Mouse (Mus musculus): Measurements from ENCODE around the gene Dyx1c1. TPM values are rescaled to one million over a fixed set of nuclear protein-coding genes. Genes with fewer than 3 reads are reported as not detected.

The Dyx1c1 gene
- polyA plus RNA-seq, 1 experiment from 2014 or later = 2.3 TPM

DNA sequence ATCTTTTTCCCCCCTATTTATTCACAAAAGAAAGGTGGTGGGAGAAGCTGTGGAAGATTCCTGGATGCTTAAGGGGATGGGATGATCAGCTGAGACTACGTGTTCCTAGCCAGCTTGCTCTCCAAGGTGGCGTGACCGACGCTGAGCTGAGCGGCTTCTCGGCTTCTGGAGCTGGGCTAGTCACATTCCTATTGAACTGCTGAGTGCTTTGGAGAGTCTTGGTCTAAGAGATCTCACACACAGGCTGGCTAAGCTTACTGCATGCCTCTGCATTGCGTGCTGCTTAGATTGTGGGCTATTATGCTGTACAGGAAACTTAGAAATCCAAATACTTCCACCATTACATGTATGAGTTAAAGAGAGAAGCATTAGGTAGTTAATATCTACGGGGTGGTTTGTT lies 45.5 kb downstream of the Dyx1c1 start:
- 84% methylated on average over 8 of the region's 8 CpGs for WGBS
- no peak overlapping the region for H3K27ac ChIP-seq (ENCODE audit: low read depth, low read length)
- no peaks in the 10 kb centered on the region for H3K9me3 ChIP-seq (replicated peaks; ENCODE audit: control insufficient read depth, low read length)
- ATAC-seq = no peak
- H3K4me3 ChIP-seq (ENCODE audit: low read depth, low read length) = no peak overlapping the region
- DNase-seq (ENCODE audit: low spot score) = no peak
- H3K36me3 ChIP-seq (ENCODE audit: control insufficient read depth, insufficient read depth, low read length) = peaks cover 44% of the 10 kb centered on the region
- H3K4me1 ChIP-seq (ENCODE audit: control insufficient read depth, insufficient read depth, low read length) = no peaks in the 10 kb centered on the region
- no peaks in the 10 kb centered on the region for H3K27me3 ChIP-seq (replicated peaks; ENCODE audit: control insufficient read depth, insufficient read depth, low read length)
- H3K4me2 ChIP-seq (ENCODE audit: low read length) = no peak overlapping the region
- H3K9ac ChIP-seq (ENCODE audit: low read length) = no peak overlapping the region

DNA sequence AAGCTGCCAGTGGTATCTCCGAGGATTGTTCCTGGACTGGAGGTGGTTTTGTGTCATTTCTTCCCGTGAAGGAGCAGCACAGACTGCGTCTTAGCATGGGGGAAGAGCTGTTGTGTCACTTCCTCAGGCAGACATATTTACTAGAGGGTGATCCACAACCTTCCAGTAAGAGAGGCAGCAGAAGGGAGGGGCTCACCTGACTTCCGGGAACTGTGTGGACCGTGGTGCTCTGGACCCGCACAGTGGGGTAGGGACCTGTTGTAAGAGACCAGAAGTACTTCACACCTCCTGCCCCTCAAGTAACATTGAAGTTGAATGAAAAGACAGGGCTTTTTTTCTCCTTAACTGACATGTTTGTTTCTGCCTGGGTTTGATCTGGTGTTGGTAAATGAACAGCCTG lies 46.5 kb downstream of the Dyx1c1 start:
- Histone ChIP-seq H3K4me1 (ENCODE audit: control insufficient read depth, insufficient read depth, low read length) (no peaks in the 10 kb centered on the region), H3K4me3 (ENCODE audit: low read depth, low read length) (no peak overlapping the region), H3K27me3 (replicated peaks; ENCODE audit: control insufficient read depth, insufficient read depth, low read length) (no peaks in the 10 kb centered on the region), H3K27ac (ENCODE audit: low read depth, low read length) (no peak overlapping the region), H3K9ac (ENCODE audit: low read length) (no peak overlapping the region), H3K36me3 (ENCODE audit: control insufficient read depth, insufficient read depth, low read length) (peaks cover 47% of the 10 kb centered on the region), H3K4me2 (ENCODE audit: low read length) (no peak overlapping the region), H3K9me3 (replicated peaks; ENCODE audit: control insufficient read depth, low read length) (no peaks in the 10 kb centered on the region)
- 88% methylated on average over 6 of the region's 6 CpGs for WGBS
- ATAC-seq (no peak), DNase-seq (ENCODE audit: low spot score) (no peak)

DNA sequence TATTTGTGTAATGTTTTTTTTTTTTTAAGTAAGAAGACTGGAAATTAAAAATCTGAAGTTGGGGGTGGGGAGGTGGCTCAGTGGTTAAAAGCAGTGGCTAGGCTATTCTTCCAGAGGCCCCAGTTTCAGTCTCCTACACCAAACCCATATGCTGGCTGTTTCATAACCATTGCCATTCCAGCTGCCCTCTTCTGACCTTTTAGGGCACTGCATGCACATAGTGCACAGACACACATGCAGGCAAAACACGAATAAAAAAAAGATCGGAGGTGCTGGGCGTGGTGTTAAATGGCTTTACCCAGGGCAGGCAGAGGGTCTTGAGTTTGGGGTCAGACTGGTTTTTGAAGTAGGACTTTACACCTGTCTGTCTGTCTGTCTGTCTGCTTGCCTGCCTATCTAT lies 47.6 kb downstream of the Dyx1c1 start:
- peaks cover 50% of the 10 kb centered on the region for H3K36me3 ChIP-seq (ENCODE audit: control insufficient read depth, insufficient read depth, low read length)
- 89% methylated on average over 3 of the region's 3 CpGs for WGBS
- H3K4me3 ChIP-seq (ENCODE audit: low read depth, low read length) = no peak overlapping the region
- H3K27me3 ChIP-seq (replicated peaks; ENCODE audit: control insufficient read depth, insufficient read depth, low read length) = no peaks in the 10 kb centered on the region
- no peak for DNase-seq (ENCODE audit: low spot score)
- no peaks in the 10 kb centered on the region for H3K4me1 ChIP-seq (ENCODE audit: control insufficient read depth, insufficient read depth, low read length)
- H3K4me2 ChIP-seq (ENCODE audit: low read length) = no peak overlapping the region
- no peak overlapping the region for H3K9ac ChIP-seq (ENCODE audit: low read length)
- H3K9me3 ChIP-seq (replicated peaks; ENCODE audit: control insufficient read depth, low read length) = no peaks in the 10 kb centered on the region
- ATAC-seq = no peak
- no peak overlapping the region for H3K27ac ChIP-seq (ENCODE audit: low read depth, low read length)

DNA sequence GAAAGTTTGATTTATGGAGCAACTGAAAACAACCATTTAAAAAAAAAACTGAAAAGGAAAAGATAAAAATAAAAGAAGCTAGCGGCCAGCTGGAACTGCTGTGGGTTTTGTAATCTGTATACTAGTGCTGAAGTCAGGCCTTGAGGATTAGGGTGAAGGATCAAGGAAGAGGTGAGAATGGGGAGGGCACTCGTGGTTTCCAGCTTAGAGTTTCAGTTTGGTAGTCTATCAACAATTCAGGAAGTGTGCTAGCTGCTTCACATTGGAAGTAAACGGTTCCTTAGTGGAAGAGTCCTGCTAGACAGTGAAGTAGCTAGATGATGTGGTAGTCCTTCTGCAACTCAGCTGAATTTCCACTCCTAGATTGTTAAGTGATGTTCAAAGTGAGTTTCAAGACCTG lies 49.8 kb downstream of the Dyx1c1 start:
- Histone ChIP-seq H3K4me3 (ENCODE audit: low read depth, low read length) (no peak overlapping the region), H3K27ac (ENCODE audit: low read depth, low read length) (no peak overlapping the region), H3K9ac (ENCODE audit: low read length) (no peak overlapping the region), H3K27me3 (replicated peaks; ENCODE audit: control insufficient read depth, insufficient read depth, low read length) (no peaks in the 10 kb centered on the region), H3K4me2 (ENCODE audit: low read length) (no peak overlapping the region), H3K4me1 (ENCODE audit: control insufficient read depth, insufficient read depth, low read length) (no peaks in the 10 kb centered on the region), H3K9me3 (replicated peaks; ENCODE audit: control insufficient read depth, low read length) (no peaks in the 10 kb centered on the region), H3K36me3 (ENCODE audit: control insufficient read depth, insufficient read depth, low read length) (peaks cover 60% of the 10 kb centered on the region)
- no peak for DNase-seq (ENCODE audit: low spot score)
- ATAC-seq = no peak
- WGBS = 73% methylated on average over 3 of the region's 3 CpGs

DNA sequence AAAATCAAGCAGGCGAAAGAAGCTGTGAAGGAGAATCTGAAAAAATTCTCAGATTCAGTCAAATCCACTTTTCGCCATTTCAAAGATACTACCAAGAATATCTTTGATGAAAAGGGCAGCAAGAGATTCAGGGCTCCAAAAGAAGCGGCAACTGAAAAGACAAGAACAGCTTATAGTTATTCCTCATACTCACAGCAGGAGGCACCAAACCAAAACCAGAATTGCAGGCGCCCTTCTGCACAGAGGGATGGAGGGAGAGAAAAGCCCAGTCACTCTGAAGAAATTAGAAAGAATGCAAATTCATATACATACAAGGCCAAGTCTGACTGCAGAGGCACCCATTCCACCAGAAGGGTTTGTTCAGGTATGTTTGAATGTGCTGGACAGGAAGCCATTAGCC lies 54.0 kb downstream of the Dyx1c1 start:
- Histone ChIP-seq H3K36me3 (ENCODE audit: control insufficient read depth, insufficient read depth, low read length) (peaks cover 80% of the 10 kb centered on the region), H3K9ac (ENCODE audit: low read length) (no peak overlapping the region), H3K27ac (ENCODE audit: low read depth, low read length) (no peak overlapping the region), H3K4me3 (ENCODE audit: low read depth, low read length) (no peak overlapping the region), H3K4me2 (ENCODE audit: low read length) (no peak overlapping the region), H3K27me3 (replicated peaks; ENCODE audit: control insufficient read depth, insufficient read depth, low read length) (no peaks in the 10 kb centered on the region), H3K9me3 (replicated peaks; ENCODE audit: control insufficient read depth, low read length) (no peaks in the 10 kb centered on the region), H3K4me1 (ENCODE audit: control insufficient read depth, insufficient read depth, low read length) (no peaks in the 10 kb centered on the region)
- ATAC-seq = no peak
- 86% methylated on average over 4 of the region's 4 CpGs for WGBS
- no peak for DNase-seq (ENCODE audit: low spot score)

DNA sequence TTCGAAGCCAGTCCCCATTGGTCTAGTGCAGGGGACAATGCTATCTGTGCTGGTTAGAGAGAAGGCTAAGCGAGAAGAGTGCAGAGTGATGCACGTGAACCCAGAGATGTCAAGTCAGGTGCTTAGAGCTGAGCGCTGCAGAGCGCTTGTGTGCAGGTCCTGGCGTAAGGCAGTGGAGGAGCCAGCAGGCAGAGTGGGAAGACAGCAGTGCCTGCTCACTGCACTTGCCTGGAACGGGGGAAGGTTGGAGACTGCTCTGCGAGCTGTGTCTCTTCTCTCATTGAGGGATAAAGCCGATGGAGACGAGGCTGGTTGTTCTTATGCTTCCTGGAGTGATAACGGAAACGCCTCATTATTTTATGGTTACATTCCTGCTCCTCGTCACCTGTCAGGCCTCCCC lies 56.1 kb downstream of the Dyx1c1 start:
- no peak overlapping the region for H3K27ac ChIP-seq (ENCODE audit: low read depth, low read length)
- WGBS = 92% methylated on average over 13 of the region's 13 CpGs
- ATAC-seq = no peak

DNA sequence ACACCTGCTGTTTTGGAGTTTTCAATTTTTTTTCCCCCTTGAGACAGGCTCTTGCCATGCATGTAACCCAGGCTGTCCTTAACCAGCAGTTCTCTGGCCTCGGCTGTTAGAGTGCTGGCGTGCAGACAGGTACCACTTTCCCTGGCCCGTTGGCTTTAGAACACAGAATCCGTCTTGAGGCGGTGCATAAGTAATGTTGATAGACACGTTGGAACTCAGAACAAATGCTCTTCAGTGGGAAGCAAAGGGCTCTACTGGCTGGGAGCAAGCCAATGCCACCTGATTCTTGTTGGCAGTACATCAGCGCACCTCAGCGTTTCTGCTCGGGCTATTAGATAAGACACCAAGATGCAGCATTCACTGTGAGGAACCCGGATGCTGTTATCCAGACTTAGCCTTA lies 61.3 kb downstream of the Dyx1c1 start:
- Histone ChIP-seq H3K27me3 (replicated peaks; ENCODE audit: control insufficient read depth, insufficient read depth, low read length) (no peaks in the 10 kb centered on the region), H3K4me2 (ENCODE audit: low read length) (no peak overlapping the region), H3K4me1 (ENCODE audit: control insufficient read depth, insufficient read depth, low read length) (no peaks in the 10 kb centered on the region), H3K9me3 (replicated peaks; ENCODE audit: control insufficient read depth, low read length) (no peaks in the 10 kb centered on the region), H3K4me3 (ENCODE audit: low read depth, low read length) (no peak overlapping the region), H3K9ac (ENCODE audit: low read length) (no peak overlapping the region), H3K36me3 (ENCODE audit: control insufficient read depth, insufficient read depth, low read length) (peaks cover 67% of the 10 kb centered on the region), H3K27ac (ENCODE audit: low read depth, low read length) (no peak overlapping the region)
- WGBS = 90% methylated on average over 10 of the region's 10 CpGs
- DNase-seq (ENCODE audit: low spot score) (no peak), ATAC-seq (no peak)

More for the DNA sequence above, 56.1 kb downstream of the Dyx1c1 start:
- H3K9me3 ChIP-seq (replicated peaks; ENCODE audit: control insufficient read depth, low read length) = no peaks in the 10 kb centered on the region
- no peak overlapping the region for H3K4me3 ChIP-seq (ENCODE audit: low read depth, low read length)
- H3K4me1 ChIP-seq (ENCODE audit: control insufficient read depth, insufficient read depth, low read length) = no peaks in the 10 kb centered on the region
- DNase-seq (ENCODE audit: low spot score) = no peak
- no peak overlapping the region for H3K4me2 ChIP-seq (ENCODE audit: low read length)
- H3K9ac ChIP-seq (ENCODE audit: low read length) = no peak overlapping the region
- H3K27me3 ChIP-seq (replicated peaks; ENCODE audit: control insufficient read depth, insufficient read depth, low read length) = no peaks in the 10 kb centered on the region
- peaks cover 95% of the 10 kb centered on the region for H3K36me3 ChIP-seq (ENCODE audit: control insufficient read depth, insufficient read depth, low read length)

DNA sequence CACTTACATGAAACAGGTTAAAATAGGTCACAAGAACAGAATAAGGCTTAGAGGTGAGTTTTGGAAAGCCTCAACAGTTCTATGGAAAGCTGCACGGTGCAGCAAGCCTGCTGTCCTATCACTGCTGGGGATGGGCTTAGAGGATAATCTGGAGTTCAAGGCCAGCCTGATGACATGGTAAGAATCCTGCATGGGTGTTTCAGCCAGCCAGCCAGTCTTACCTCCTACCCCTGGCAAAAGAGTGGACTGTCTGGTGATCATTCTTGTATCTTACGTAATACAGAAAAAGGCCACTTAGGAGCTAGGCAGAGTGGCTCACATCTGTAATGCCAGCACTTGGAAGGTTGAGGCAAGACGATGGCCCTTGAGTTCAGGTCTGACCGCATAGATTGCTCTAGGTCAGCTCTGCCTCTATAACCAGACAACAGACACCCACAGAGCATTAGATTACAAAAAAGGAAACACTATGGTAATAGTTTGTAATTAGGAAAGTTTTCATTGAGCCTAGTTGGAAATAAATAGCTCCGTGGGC lies 62.0 kb downstream of the Dyx1c1 start:
- Histone ChIP-seq H3K4me2 (ENCODE audit: low read length) (no peak overlapping the region), H3K9me3 (replicated peaks; ENCODE audit: control insufficient read depth, low read length) (no peaks in the 10 kb centered on the region), H3K4me1 (ENCODE audit: control insufficient read depth, insufficient read depth, low read length) (no peaks in the 10 kb centered on the region), H3K27me3 (replicated peaks; ENCODE audit: control insufficient read depth, insufficient read depth, low read length) (no peaks in the 10 kb centered on the region), H3K4me3 (ENCODE audit: low read depth, low read length) (no peak overlapping the region), H3K27ac (ENCODE audit: low read depth, low read length) (no peak overlapping the region), H3K36me3 (ENCODE audit: control insufficient read depth, insufficient read depth, low read length) (peaks cover 59% of the 10 kb centered on the region), H3K9ac (ENCODE audit: low read length) (no peak overlapping the region)
- no peak for DNase-seq (ENCODE audit: low spot score)
- WGBS = 93% methylated on average over 5 of the region's 5 CpGs
- no peak for ATAC-seq
